Mouse (Mus musculus): ENCODE results near the gene Otol1. TPM values are rescaled to one million over a fixed set of nuclear protein-coding genes. Genes with fewer than 3 reads are reported as not detected.

The Otol1 gene
- not detected in 2 replicates for polyA plus RNA-seq (2014; fragmentation: Nextera tagmentation; extraction: Ambion mirVana)

GRCm38 (mm10) chr3:70007313-70007712 lies at the start of gene Otol1:
TSS of gene Otol1 (plus strand) at chr3:70007613.
- Histone ChIP-seq H3K4me2 (ENCODE audit: low read depth, severe bottlenecking) (no peak within 1 kb of the TSS), H3K9me3 (ENCODE audit: control insufficient read depth, low read length) (no peaks in the 10 kb centered on the region)
- WGBS = 74% methylated on average over 4 of the region's 4 CpGs

GRCm38 (mm10) chr3:69962187-69962586 lies 45.2 kb upstream of the Otol1 start:
- no peaks in the 10 kb centered on the region for H3K27me3 ChIP-seq (ENCODE audit: control insufficient read depth, insufficient read depth, low read length)
- WGBS = 61% methylated on average over 5 of the region's 5 CpGs
- no peaks in the 10 kb centered on the region for H3K4me1 ChIP-seq (ENCODE audit: control insufficient read depth, insufficient read depth, low read length)
- ATAC-seq (ENCODE audit: insufficient number of reproducible peaks, low FRiP score, low TSS enrichment, low read depth) = no peak
- H3K4me3 ChIP-seq (ENCODE audit: low read depth, low read length) = no peak overlapping the region
- no peak overlapping the region for H3K27ac ChIP-seq (replicated peaks; ENCODE audit: low read depth, low read length)
- no peak overlapping the region for H3K4me2 ChIP-seq (ENCODE audit: low read depth, severe bottlenecking)
- no peak overlapping the region for H3K9ac ChIP-seq (ENCODE audit: low read length)
- H3K9me3 ChIP-seq (ENCODE audit: control insufficient read depth, low read length) = no peaks in the 10 kb centered on the region
- H3K36me3 ChIP-seq (ENCODE audit: control insufficient read depth, insufficient read depth, low read length) = no peaks in the 10 kb centered on the region
- DNase-seq (ENCODE audit: low spot score) = peak; percentile 46

More at GRCm38 (mm10) chr3:70007313-70007712, at the start of gene Otol1:
- Histone ChIP-seq H3K9ac (ENCODE audit: low read length) (no peak within 1 kb of the TSS), H3K27ac (replicated peaks; ENCODE audit: low read depth, low read length) (no peak within 1 kb of the TSS), H3K4me3 (ENCODE audit: low read depth, low read length) (no peak within 1 kb of the TSS), H3K36me3 (ENCODE audit: control insufficient read depth, insufficient read depth, low read length) (no peaks in the 10 kb centered on the region), H3K4me1 (ENCODE audit: control insufficient read depth, insufficient read depth, low read length) (no peaks in the 10 kb centered on the region), H3K27me3 (ENCODE audit: control insufficient read depth, insufficient read depth, low read length) (no peaks in the 10 kb centered on the region)
- DNase-seq (ENCODE audit: low spot score) = no peak
- no peak for ATAC-seq (ENCODE audit: insufficient number of reproducible peaks, low FRiP score, low TSS enrichment, low read depth)

GRCm38 (mm10) chr3:69971482-69972097 lies 35.8 kb upstream of the Otol1 start:
- Histone ChIP-seq H3K4me1 (ENCODE audit: control insufficient read depth, insufficient read depth, low read length) (no peaks in the 10 kb centered on the region), H3K4me2 (ENCODE audit: low read depth, severe bottlenecking) (no peak overlapping the region), H3K9me3 (ENCODE audit: control insufficient read depth, low read length) (no peaks in the 10 kb centered on the region), H3K27me3 (ENCODE audit: control insufficient read depth, insufficient read depth, low read length) (no peaks in the 10 kb centered on the region), H3K9ac (ENCODE audit: low read length) (no peak overlapping the region), H3K4me3 (ENCODE audit: low read depth, low read length) (no peak overlapping the region), H3K27ac (replicated peaks; ENCODE audit: low read depth, low read length) (no peak overlapping the region), H3K36me3 (ENCODE audit: control insufficient read depth, insufficient read depth, low read length) (no peaks in the 10 kb centered on the region)
- ATAC-seq (ENCODE audit: insufficient number of reproducible peaks, low FRiP score, low TSS enrichment, low read depth) = no peak
- 48% methylated on average over 6 of the region's 6 CpGs for WGBS
- DNase-seq (ENCODE audit: low spot score) = no peak

GRCm38 (mm10) chr3:69978092-69978491 lies 29.3 kb upstream of the Otol1 start:
- Histone ChIP-seq H3K27me3 (ENCODE audit: control insufficient read depth, insufficient read depth, low read length) (no peaks in the 10 kb centered on the region), H3K9me3 (ENCODE audit: control insufficient read depth, low read length) (no peaks in the 10 kb centered on the region), H3K4me1 (ENCODE audit: control insufficient read depth, insufficient read depth, low read length) (no peaks in the 10 kb centered on the region), H3K36me3 (ENCODE audit: control insufficient read depth, insufficient read depth, low read length) (no peaks in the 10 kb centered on the region), H3K27ac (replicated peaks; ENCODE audit: low read depth, low read length) (no peak overlapping the region), H3K4me2 (ENCODE audit: low read depth, severe bottlenecking) (no peak overlapping the region), H3K9ac (ENCODE audit: low read length) (no peak overlapping the region), H3K4me3 (ENCODE audit: low read depth, low read length) (no peak overlapping the region)
- ATAC-seq (ENCODE audit: insufficient number of reproducible peaks, low FRiP score, low TSS enrichment, low read depth) = no peak
- no peak for DNase-seq (ENCODE audit: low spot score)

- no peak for DNase-seq (ENCODE audit: low spot score)
- H3K27ac ChIP-seq (replicated peaks; ENCODE audit: low read depth, low read length) = no peak overlapping the region
- no peaks in the 10 kb centered on the region for H3K27me3 ChIP-seq (ENCODE audit: control insufficient read depth, insufficient read depth, low read length)
- no peak overlapping the region for H3K9ac ChIP-seq (ENCODE audit: low read length)
- H3K4me3 ChIP-seq (ENCODE audit: low read depth, low read length) = no peak overlapping the region
- no peaks in the 10 kb centered on the region for H3K9me3 ChIP-seq (ENCODE audit: control insufficient read depth, low read length)
- ATAC-seq (ENCODE audit: insufficient number of reproducible peaks, low FRiP score, low TSS enrichment, low read depth) = no peak
- no peaks in the 10 kb centered on the region for H3K36me3 ChIP-seq (ENCODE audit: control insufficient read depth, insufficient read depth, low read length)
- no peak overlapping the region for H3K4me2 ChIP-seq (ENCODE audit: low read depth, severe bottlenecking)
- 30% methylated on average over 4 of the region's 4 CpGs for WGBS
- H3K4me1 ChIP-seq (ENCODE audit: control insufficient read depth, insufficient read depth, low read length) = no peaks in the 10 kb centered on the region
Observed at GRCm38 (mm10) chr3:69993806-69994205, 13.6 kb upstream of the Otol1 start.

GRCm38 (mm10) chr3:70001540-70001939 lies 5.9 kb upstream of the Otol1 start:
- no peak overlapping the region for H3K9ac ChIP-seq (ENCODE audit: low read length)
- H3K4me1 ChIP-seq (ENCODE audit: control insufficient read depth, insufficient read depth, low read length) = no peaks in the 10 kb centered on the region
- ATAC-seq (ENCODE audit: insufficient number of reproducible peaks, low FRiP score, low TSS enrichment, low read depth) = no peak
- WGBS = 57% methylated on average over 9 of the region's 9 CpGs
- no peak for DNase-seq (ENCODE audit: low spot score)
- H3K4me3 ChIP-seq (ENCODE audit: low read depth, low read length) = no peak overlapping the region
- no peaks in the 10 kb centered on the region for H3K27me3 ChIP-seq (ENCODE audit: control insufficient read depth, insufficient read depth, low read length)
- H3K9me3 ChIP-seq (ENCODE audit: control insufficient read depth, low read length) = no peaks in the 10 kb centered on the region
- H3K36me3 ChIP-seq (ENCODE audit: control insufficient read depth, insufficient read depth, low read length) = no peaks in the 10 kb centered on the region
- no peak overlapping the region for H3K27ac ChIP-seq (replicated peaks; ENCODE audit: low read depth, low read length)
- H3K4me2 ChIP-seq (ENCODE audit: low read depth, severe bottlenecking) = no peak overlapping the region

GRCm38 (mm10) chr3:70003126-70003764 lies 4.2 kb upstream of the Otol1 start:
- no peaks in the 10 kb centered on the region for H3K9me3 ChIP-seq (ENCODE audit: control insufficient read depth, low read length)
- no peak overlapping the region for H3K27ac ChIP-seq (replicated peaks; ENCODE audit: low read depth, low read length)
- H3K4me2 ChIP-seq (ENCODE audit: low read depth, severe bottlenecking) = no peak overlapping the region
- no peaks in the 10 kb centered on the region for H3K4me1 ChIP-seq (ENCODE audit: control insufficient read depth, insufficient read depth, low read length)
- no peak overlapping the region for H3K9ac ChIP-seq (ENCODE audit: low read length)
- no peak overlapping the region for H3K4me3 ChIP-seq (ENCODE audit: low read depth, low read length)
- WGBS = 72% methylated on average over 17 of the region's 17 CpGs
- no peaks in the 10 kb centered on the region for H3K27me3 ChIP-seq (ENCODE audit: control insufficient read depth, insufficient read depth, low read length)
- no peak for ATAC-seq (ENCODE audit: insufficient number of reproducible peaks, low FRiP score, low TSS enrichment, low read depth)
- no peaks in the 10 kb centered on the region for H3K36me3 ChIP-seq (ENCODE audit: control insufficient read depth, insufficient read depth, low read length)
- DNase-seq (ENCODE audit: low spot score) = no peak

GRCm38 (mm10) chr3:70003955-70004354 lies 3.5 kb upstream of the Otol1 start:
- Histone ChIP-seq H3K27ac (replicated peaks; ENCODE audit: low read depth, low read length) (no peak overlapping the region), H3K4me2 (ENCODE audit: low read depth, severe bottlenecking) (no peak overlapping the region), H3K27me3 (ENCODE audit: control insufficient read depth, insufficient read depth, low read length) (no peaks in the 10 kb centered on the region), H3K4me3 (ENCODE audit: low read depth, low read length) (no peak overlapping the region), H3K9me3 (ENCODE audit: control insufficient read depth, low read length) (no peaks in the 10 kb centered on the region), H3K4me1 (ENCODE audit: control insufficient read depth, insufficient read depth, low read length) (no peaks in the 10 kb centered on the region), H3K9ac (ENCODE audit: low read length) (no peak overlapping the region), H3K36me3 (ENCODE audit: control insufficient read depth, insufficient read depth, low read length) (no peaks in the 10 kb centered on the region)
- 33% methylated on average over 7 of the region's 7 CpGs for WGBS
- ATAC-seq (ENCODE audit: insufficient number of reproducible peaks, low FRiP score, low TSS enrichment, low read depth) (no peak), DNase-seq (ENCODE audit: low spot score) (peak; percentile 67)
